Mouse (Mus musculus): ENCODE results near the gene Incenp. TPM values are rescaled to one million over a fixed set of nuclear protein-coding genes. Genes with fewer than 3 reads are reported as not detected.

Incenp gene
- polyA plus RNA-seq (2015; fragmentation: Nextera tagmentation; extraction: Ambion mirVana): 63.8 and 64.4 TPM in 2 replicates

GRCm38 (mm10) chr19:9899072-9899779 lies at the start of gene Incenp:
Incenp (minus strand) TSS chr19:9899551.
- Histone ChIP-seq H3K9me3 (ENCODE audit: control insufficient read depth, low read length) (no peaks in the 10 kb centered on the region), H3K4me3 (ENCODE audit: low read length) (peak within 1 kb of the TSS; percentile 77), H3K4me1 (ENCODE audit: control insufficient read depth, insufficient read depth, low read length) (peaks cover 18% of the 10 kb centered on the region), H3K4me2 (ENCODE audit: low read depth, low read length) (peak within 1 kb of the TSS; percentile 72), H3K9ac (ENCODE audit: low read depth, low read length) (peak within 1 kb of the TSS; percentile 80), H3K27ac (ENCODE audit: low read length) (peak within 1 kb of the TSS; percentile 93), H3K36me3 (ENCODE audit: control insufficient read depth, insufficient read depth, low read length) (peaks cover 4% of the 10 kb centered on the region), H3K27me3 (replicated peaks; ENCODE audit: control insufficient read depth, insufficient read depth, low read length) (no peaks in the 10 kb centered on the region)
- WGBS: under 1% methylated on average over 58 of the region's 58 CpGs
- peak; percentile 98 for ATAC-seq

DNA sequence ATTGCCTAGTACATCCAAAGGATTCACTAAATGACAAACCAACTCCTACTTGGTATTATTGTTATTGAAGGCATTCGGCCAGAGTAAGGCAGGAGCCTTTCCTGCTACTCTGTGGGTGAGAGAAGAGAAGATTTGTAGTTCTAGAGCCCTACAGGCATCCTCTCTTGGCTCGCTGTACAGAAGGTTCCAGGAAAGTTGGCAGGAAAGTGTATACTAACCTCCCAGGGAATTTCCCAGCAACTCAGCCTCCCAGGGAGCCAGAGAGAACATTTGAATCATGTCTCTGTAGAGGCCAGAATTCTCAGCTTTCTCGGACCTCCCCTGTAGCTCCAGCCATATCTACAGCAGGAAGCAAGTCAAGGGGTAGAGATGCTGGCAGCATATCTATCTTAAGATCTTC lies 47.6 kb upstream of the Incenp start:
- Histone ChIP-seq H3K36me3 (ENCODE audit: control insufficient read depth, insufficient read depth, low read length) (no peaks in the 10 kb centered on the region), H3K4me2 (ENCODE audit: low read depth, low read length) (no peak overlapping the region), H3K9me3 (ENCODE audit: control insufficient read depth, low read length) (0 out of 2 replicates have a peak, but pooled peaks cover 3% of the 10 kb centered on the region), H3K9ac (ENCODE audit: low read depth, low read length) (no peak overlapping the region), H3K4me3 (ENCODE audit: low read length) (no peak overlapping the region), H3K4me1 (ENCODE audit: control insufficient read depth, insufficient read depth, low read length) (no peaks in the 10 kb centered on the region), H3K27ac (ENCODE audit: low read length) (no peak overlapping the region), H3K27me3 (replicated peaks; ENCODE audit: control insufficient read depth, insufficient read depth, low read length) (no peaks in the 10 kb centered on the region)
- 77% methylated on average over 3 of the region's 3 CpGs for WGBS
- ATAC-seq: no peak

DNA sequence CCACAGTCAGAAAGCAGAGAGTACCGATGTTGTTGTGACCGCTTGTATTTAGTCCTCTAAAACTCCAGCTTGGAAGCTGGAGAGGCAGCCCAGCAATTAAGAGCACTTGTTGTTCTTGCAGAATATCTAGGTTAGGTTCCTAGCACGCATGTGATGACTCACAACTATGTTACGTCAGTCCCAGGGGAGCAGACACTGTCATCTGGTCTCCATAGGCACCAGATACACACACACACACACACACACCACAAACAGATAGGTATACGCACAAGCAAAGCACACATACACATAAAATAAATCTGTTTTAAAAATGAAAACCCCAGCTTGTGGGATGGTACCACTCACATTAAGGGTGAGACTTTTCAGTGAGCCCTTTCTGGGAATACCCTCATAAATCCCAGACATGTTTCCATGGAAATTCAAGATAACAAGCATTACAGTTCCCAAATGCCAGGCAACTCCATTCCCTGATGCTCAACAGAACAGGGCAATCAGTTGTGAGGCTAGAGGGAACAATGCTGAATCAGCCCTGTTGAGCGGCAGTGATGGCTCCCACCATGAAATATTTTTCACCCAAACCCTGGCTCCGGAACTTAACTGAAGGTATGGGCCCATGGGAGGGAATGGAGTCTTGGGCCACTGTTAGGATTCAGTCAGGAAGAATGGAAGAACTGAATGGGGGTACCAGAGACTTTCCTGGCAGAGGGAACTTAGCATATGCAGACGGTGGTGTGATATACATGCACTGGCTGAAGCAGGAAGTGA lies 46.6 kb upstream of the Incenp start:
- Histone ChIP-seq H3K4me3 (ENCODE audit: low read length) (no peak overlapping the region), H3K9me3 (ENCODE audit: control insufficient read depth, low read length) (0 out of 2 replicates have a peak, but pooled peaks cover 3% of the 10 kb centered on the region), H3K27me3 (replicated peaks; ENCODE audit: control insufficient read depth, insufficient read depth, low read length) (no peaks in the 10 kb centered on the region), H3K4me1 (ENCODE audit: control insufficient read depth, insufficient read depth, low read length) (no peaks in the 10 kb centered on the region), H3K36me3 (ENCODE audit: control insufficient read depth, insufficient read depth, low read length) (no peaks in the 10 kb centered on the region), H3K4me2 (ENCODE audit: low read depth, low read length) (no peak overlapping the region), H3K9ac (ENCODE audit: low read depth, low read length) (no peak overlapping the region), H3K27ac (ENCODE audit: low read length) (no peak overlapping the region)
- ATAC-seq: no peak
- 83% methylated on average over 8 of the region's 8 CpGs for WGBS

DNA sequence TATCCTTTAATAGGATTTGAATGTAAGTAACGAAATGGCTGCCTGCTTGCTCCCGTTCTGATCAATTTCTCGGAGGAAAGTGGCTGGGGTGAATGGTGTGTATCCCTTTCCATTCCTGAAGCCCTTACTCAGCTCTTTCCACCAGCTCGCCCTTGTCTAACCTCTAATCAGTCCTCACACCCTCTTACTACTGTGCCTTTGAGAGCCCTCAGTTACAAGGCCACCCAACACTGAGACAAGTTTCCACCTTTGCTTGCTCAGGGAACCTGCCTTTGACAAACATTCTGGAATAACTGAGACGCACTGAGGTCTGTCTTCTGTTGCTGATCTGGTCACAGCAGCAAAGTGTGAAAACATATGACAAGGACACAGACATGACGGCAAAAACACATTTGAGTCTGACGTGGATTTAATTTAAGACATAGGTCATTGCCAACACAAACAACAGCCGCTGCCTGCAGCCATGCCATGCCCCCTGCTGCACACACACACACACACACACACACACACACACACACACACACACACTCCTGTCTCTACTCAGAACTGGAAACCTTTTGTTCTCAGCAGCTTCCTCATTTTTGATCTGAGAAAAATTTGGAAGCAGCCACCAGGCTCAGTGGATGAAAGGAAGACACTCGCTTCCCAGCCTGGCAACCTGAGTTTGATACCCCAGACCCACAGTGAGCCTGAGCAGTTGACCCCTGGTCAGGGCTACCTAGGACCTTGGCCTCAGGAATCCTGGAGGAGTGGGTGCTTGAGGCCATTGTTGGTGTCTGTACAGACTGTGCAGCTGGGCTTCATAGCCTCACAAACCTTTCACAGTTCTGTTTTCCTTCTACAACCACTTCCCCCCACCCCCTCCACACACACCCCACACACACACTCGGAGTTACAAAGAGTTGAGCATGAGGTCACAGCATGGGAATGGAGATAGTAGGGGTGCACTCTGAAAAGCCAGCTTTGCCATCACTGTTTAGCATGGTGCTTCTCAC lies 43.5 kb upstream of the Incenp start:
- H3K4me3 ChIP-seq (ENCODE audit: low read length): no peak overlapping the region
- no peak overlapping the region for H3K4me2 ChIP-seq (ENCODE audit: low read depth, low read length)
- H3K9ac ChIP-seq (ENCODE audit: low read depth, low read length): no peak overlapping the region
- no peaks in the 10 kb centered on the region for H3K9me3 ChIP-seq (ENCODE audit: control insufficient read depth, low read length)
- 56% methylated on average over 10 of the region's 10 CpGs for WGBS
- H3K27me3 ChIP-seq (replicated peaks; ENCODE audit: control insufficient read depth, insufficient read depth, low read length): no peaks in the 10 kb centered on the region
- ATAC-seq: peak; percentile 43; the same call in 1 of the 2 replicates
- peaks cover 6% of the 10 kb centered on the region; the same call in 1 of the 2 replicates for H3K4me1 ChIP-seq (ENCODE audit: control insufficient read depth, insufficient read depth, low read length)
- no peak overlapping the region for H3K27ac ChIP-seq (ENCODE audit: low read length)
- H3K36me3 ChIP-seq (ENCODE audit: control insufficient read depth, insufficient read depth, low read length): no peaks in the 10 kb centered on the region

DNA sequence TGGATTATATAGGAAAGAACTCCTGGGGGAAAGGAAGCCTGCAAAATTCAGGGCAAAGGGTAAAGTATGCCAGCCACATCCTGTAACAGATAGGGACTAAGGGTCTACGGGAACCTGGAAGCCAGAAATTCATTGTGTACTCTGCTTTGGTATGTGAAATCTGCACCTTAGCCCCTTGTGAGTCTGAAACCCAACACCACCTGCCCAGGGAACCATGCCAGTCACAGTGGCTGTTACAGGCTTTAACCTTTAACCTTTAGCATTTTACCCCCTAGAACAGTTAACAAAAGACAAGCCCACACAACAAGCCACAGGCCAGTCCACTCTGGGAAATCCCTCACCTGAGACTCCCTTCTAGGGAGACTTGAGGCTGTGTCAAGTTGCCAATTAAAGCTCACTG lies 42.5 kb upstream of the Incenp start:
- ATAC-seq: no peak
- no peak overlapping the region for H3K27ac ChIP-seq (ENCODE audit: low read length)
- WGBS: 28% methylated on average over 1 of the region's 1 CpGs
- no peaks in the 10 kb centered on the region for H3K36me3 ChIP-seq (ENCODE audit: control insufficient read depth, insufficient read depth, low read length)
- H3K4me2 ChIP-seq (ENCODE audit: low read depth, low read length): no peak overlapping the region
- H3K9ac ChIP-seq (ENCODE audit: low read depth, low read length): no peak overlapping the region
- H3K9me3 ChIP-seq (ENCODE audit: control insufficient read depth, low read length): no peaks in the 10 kb centered on the region
- H3K27me3 ChIP-seq (replicated peaks; ENCODE audit: control insufficient read depth, insufficient read depth, low read length): no peaks in the 10 kb centered on the region
- peaks cover 6% of the 10 kb centered on the region; the same call in 1 of the 2 replicates for H3K4me1 ChIP-seq (ENCODE audit: control insufficient read depth, insufficient read depth, low read length)
- H3K4me3 ChIP-seq (ENCODE audit: low read length): no peak overlapping the region

DNA sequence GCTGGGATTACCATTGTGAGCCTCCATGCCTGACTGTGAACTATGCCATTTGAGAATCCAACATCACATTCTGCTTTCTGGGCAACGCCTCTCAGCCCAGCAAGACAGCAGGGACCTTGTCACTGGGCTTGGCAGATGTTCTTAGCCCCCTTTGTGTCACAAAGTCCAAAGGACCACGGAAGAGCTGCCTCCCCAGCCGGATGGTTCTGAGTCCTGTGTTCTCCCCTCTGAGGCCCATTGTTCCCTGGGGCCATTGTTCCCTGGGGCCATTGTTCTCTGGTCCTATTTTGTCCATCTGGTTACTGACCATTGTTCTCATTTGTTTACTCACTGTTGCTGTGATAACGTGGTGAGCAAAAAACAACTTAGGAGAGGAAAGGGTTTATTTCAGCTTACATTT lies 41.6 kb upstream of the Incenp start:
- H3K4me1 ChIP-seq (ENCODE audit: control insufficient read depth, insufficient read depth, low read length): peaks cover 6% of the 10 kb centered on the region; the same call in 1 of the 2 replicates
- WGBS: 52% methylated on average over 4 of the region's 4 CpGs
- no peaks in the 10 kb centered on the region for H3K9me3 ChIP-seq (ENCODE audit: control insufficient read depth, low read length)
- no peak for ATAC-seq
- H3K27me3 ChIP-seq (replicated peaks; ENCODE audit: control insufficient read depth, insufficient read depth, low read length): no peaks in the 10 kb centered on the region
- no peak overlapping the region for H3K27ac ChIP-seq (ENCODE audit: low read length)
- H3K36me3 ChIP-seq (ENCODE audit: control insufficient read depth, insufficient read depth, low read length): no peaks in the 10 kb centered on the region
- no peak overlapping the region for H3K4me3 ChIP-seq (ENCODE audit: low read length)
- no peak overlapping the region for H3K9ac ChIP-seq (ENCODE audit: low read depth, low read length)
- H3K4me2 ChIP-seq (ENCODE audit: low read depth, low read length): no peak overlapping the region

GRCm38 (mm10) chr19:9939841-9940240 lies 40.5 kb upstream of the Incenp start:
- Histone ChIP-seq H3K36me3 (ENCODE audit: control insufficient read depth, insufficient read depth, low read length) (no peaks in the 10 kb centered on the region), H3K9me3 (ENCODE audit: control insufficient read depth, low read length) (no peaks in the 10 kb centered on the region), H3K4me3 (ENCODE audit: low read length) (no peak overlapping the region), H3K27ac (ENCODE audit: low read length) (no peak overlapping the region), H3K4me2 (ENCODE audit: low read depth, low read length) (no peak overlapping the region), H3K27me3 (replicated peaks; ENCODE audit: control insufficient read depth, insufficient read depth, low read length) (no peaks in the 10 kb centered on the region), H3K4me1 (ENCODE audit: control insufficient read depth, insufficient read depth, low read length) (peaks cover 6% of the 10 kb centered on the region; the same call in 1 of the 2 replicates), H3K9ac (ENCODE audit: low read depth, low read length) (no peak overlapping the region)
- 75% methylated on average over 7 of the region's 7 CpGs for WGBS
- ATAC-seq: no peak

DNA sequence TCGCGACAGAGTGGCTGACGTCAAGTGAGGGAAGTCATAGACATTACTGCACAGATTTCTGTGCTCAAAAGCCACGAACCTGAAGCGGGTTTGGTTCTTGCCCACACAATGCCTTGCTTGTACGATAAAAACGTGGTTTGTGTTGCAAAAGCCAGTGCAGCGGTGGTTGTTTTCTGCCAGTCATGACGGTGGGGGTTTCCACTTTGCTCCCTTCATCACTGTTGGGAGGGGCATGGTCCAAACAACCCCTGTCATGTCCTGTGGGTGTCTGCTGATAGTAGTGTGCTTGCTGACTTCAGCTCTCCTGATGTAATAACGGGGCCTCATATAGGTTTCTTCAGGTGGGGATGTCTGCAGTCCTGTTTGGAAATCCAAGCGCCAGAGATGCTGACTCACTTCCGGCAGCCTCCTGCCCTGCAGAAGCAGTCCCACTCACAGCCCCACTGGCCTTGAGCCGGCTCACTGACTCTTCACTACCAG lies 39.5 kb upstream of the Incenp start:
- H3K9me3 ChIP-seq (ENCODE audit: control insufficient read depth, low read length): no peaks in the 10 kb centered on the region
- H3K4me1 ChIP-seq (ENCODE audit: control insufficient read depth, insufficient read depth, low read length): peaks cover 6% of the 10 kb centered on the region; the same call in 1 of the 2 replicates
- ATAC-seq: no peak
- H3K27ac ChIP-seq (ENCODE audit: low read length): peak overlapping the region; percentile 33; the same call in 1 of the 2 replicates
- no peak overlapping the region; the same call in 1 of the 2 replicates for H3K4me2 ChIP-seq (ENCODE audit: low read depth, low read length)
- 64% methylated on average over 13 of the region's 13 CpGs for WGBS
- H3K4me3 ChIP-seq (ENCODE audit: low read length): no peak overlapping the region
- no peaks in the 10 kb centered on the region for H3K36me3 ChIP-seq (ENCODE audit: control insufficient read depth, insufficient read depth, low read length)
- H3K27me3 ChIP-seq (replicated peaks; ENCODE audit: control insufficient read depth, insufficient read depth, low read length): no peaks in the 10 kb centered on the region
- H3K9ac ChIP-seq (ENCODE audit: low read depth, low read length): no peak overlapping the region
